Mouse (Mus musculus) liver, adult 2 months (tissue): ENCODE measurements around the gene Eif2a. TPM values are rescaled to one million over a fixed set of nuclear protein-coding genes. Genes with fewer than 3 reads are reported as not detected.

Source experiments
- DNase-seq: peaks from one replicate; pipeline ENCODE4 v3.0.0-alpha.2; 2011; ENCODE audit warnings: low read depth, low spot score; ENCODE audit errors: extremely low read depth
- H3K27ac ChIP-seq: fragments of 200-500 bp; replicated peaks from 2 replicates; pipeline ENCODE4 v1.5.1; 2012; ENCODE audit warnings: low read depth, mild to moderate bottlenecking, control low read depth, inconsistent platforms, low read length; ENCODE audit not compliant: insufficient read depth
- H3K27me3 ChIP-seq: fragments of 200-500 bp; 2 replicates; pipeline ENCODE4 v1.6.1; 2012; ENCODE audit warnings: mild to moderate bottlenecking, moderate library complexity, low read length, inconsistent platforms; ENCODE audit not compliant: control insufficient read depth, insufficient read depth
- H3K36me3 ChIP-seq: fragments of 200-500 bp; 2 replicates; pipeline ENCODE4 v1.6.1; 2012; ENCODE audit warnings: low read length, inconsistent platforms; ENCODE audit not compliant: control insufficient read depth, insufficient read depth
- H3K4me1 ChIP-seq: fragments of 200-500 bp; 2 replicates; pipeline ENCODE4 v1.6.1; 2011; ENCODE audit warnings: low read length; ENCODE audit not compliant: control insufficient read depth, insufficient read depth
- H3K4me3 ChIP-seq: fragments of 200-500 bp; 2 replicates; pipeline ENCODE4 v1.5.1; 2011; ENCODE audit warnings: low read depth, mild to moderate bottlenecking, control low read depth, low read length, moderate library complexity; ENCODE audit not compliant: insufficient read depth
- H3K79me2 ChIP-seq: fragments of 200-500 bp; 2 replicates; pipeline ENCODE4 v1.6.1; 2012; ENCODE audit warnings: inconsistent platforms, mild to moderate bottlenecking, low read length, moderate library complexity; ENCODE audit not compliant: control insufficient read depth, insufficient read depth
- H3K9ac ChIP-seq: fragments of 200-500 bp; 2 replicates; pipeline ENCODE4 v1.6.1; 2012; ENCODE audit warnings: low read depth, mild to moderate bottlenecking, control low read depth, inconsistent platforms, low read length
- CTCF ChIP-seq: fragments of 200-500 bp; IDR thresholded peaks from 2 replicates; pipeline ENCODE4 v1.5.1; 2011; ENCODE audit warnings: low read depth, low read length, control low read depth
- POLR2A ChIP-seq: fragments of 200-500 bp; IDR thresholded peaks from 2 replicates; pipeline ENCODE4 v1.6.1; 2011; ENCODE audit warnings: low read length, control low read depth; ENCODE audit not compliant: insufficient read depth; ENCODE audit errors: extremely low read depth
- WGBS: fragments of 180-500 bp; shearing (Covaris S2); methylation state at CpG from one replicate; pipeline ENCODE4 v1.1.7; 2018; 5-methylcytosine and 5-hydroxymethylcytosine counted together
- polyA plus RNA-seq: library from polyadenylated mRNA; depleted of rRNA; stranded (reverse); fragments of >200 nt; gene quantifications from 2 replicates; pipeline ENCODE4 v1.2.3, GENCODE M21; 2012
- total RNA-seq: library from RNA; depleted of rRNA; stranded (reverse); fragments of >200 nt; gene quantifications from 2 replicates; pipeline ENCODE4 v1.2.3, GENCODE M21; 2014

Eif2a gene
- total and polyA plus RNA-seq, 2 experiments, result 5.7 to 66.7 TPM

DNA sequence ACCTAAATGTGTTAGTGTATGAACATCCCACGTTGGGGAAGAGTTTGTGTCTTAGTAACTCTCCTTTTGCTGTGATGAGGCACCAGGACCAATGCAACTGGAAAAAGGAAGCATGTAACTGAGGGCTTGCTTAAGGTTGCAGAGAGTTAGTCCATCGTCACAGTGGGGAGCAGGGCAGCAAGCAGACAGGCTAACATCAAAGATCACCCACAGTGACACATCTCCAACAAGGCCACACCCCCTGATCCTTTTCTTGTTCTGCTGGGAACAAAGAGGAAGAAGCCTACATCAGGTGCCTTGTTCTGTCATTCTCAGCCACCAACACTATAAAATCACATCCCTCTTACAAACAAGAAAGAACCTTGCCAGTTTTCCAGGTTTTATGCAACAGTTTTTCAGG is 34.3 kb downstream of the Eif2a start:
- DNase-seq, result no peak
- no peak for TF ChIP-seq CTCF
- no peak for TF ChIP-seq POLR2A
- 67% methylated on average over 2 of the region's 2 CpGs for WGBS
- Histone ChIP-seq H3K27ac (no peak overlapping the region), H3K79me2 (no peaks in the 10 kb centered on the region), H3K4me3 (no peak overlapping the region), H3K4me1 (peaks cover 14% of the 10 kb centered on the region; the same call in 1 of the 2 replicates), H3K36me3 (peaks cover 10% of the 10 kb centered on the region; the same call in 1 of the 2 replicates), H3K27me3 (no peaks in the 10 kb centered on the region), H3K9ac (no peak overlapping the region)

DNA sequence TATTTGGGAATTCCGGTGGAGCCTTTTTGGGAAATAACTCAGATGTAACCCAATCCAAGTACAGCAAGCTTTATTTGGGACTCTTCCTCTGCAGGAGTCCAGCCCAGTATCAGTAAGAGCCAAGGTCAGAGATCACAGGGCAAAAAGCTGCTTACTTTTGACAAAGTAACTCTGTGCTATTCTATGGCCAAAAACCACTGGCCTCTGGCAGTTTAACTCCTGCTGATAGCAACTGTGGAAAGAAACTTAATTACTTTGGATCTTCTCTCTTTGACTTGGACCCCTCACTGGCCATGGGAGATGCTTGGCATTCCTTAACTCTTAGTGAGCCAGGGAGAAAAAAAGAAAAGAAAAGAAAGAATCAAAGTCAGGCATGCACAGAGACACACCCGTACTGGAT is 35.8 kb downstream of the Eif2a start:
- peak overlapping the region; percentile 81 for H3K27ac ChIP-seq
- no peaks in the 10 kb centered on the region for H3K27me3 ChIP-seq
- H3K4me1 ChIP-seq, result peaks cover 14% of the 10 kb centered on the region; the same call in 1 of the 2 replicates
- TF ChIP-seq POLR2A, result no peak
- TF ChIP-seq CTCF, result no peak
- H3K4me3 ChIP-seq, result no peak overlapping the region
- DNase-seq, result peak; percentile 97
- 14% methylated on average over 2 of the region's 2 CpGs for WGBS
- H3K9ac ChIP-seq, result no peak overlapping the region
- H3K36me3 ChIP-seq, result peaks cover 4% of the 10 kb centered on the region; the same call in 1 of the 2 replicates
- no peaks in the 10 kb centered on the region for H3K79me2 ChIP-seq

DNA sequence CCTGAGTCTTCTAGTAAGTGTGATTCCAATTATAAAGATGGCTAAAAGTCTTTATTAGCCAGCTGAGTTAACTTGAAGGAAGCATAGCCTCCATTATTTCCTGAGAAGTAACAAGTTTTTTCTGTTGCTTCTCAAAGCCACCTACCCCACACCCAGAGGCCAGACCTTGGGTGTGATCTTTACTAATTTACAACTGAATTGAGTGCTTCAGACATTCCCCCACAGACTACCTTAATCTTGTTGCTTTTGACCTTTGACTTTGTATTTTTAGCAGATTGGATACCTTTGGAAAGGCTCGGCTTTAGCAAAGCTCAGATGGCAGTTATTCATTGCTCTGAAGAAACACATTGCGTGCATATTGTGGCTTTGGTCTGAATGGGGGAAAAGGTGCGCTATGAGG is 45.2 kb downstream of the Eif2a start:
- no peak overlapping the region for H3K27ac ChIP-seq
- H3K4me1 ChIP-seq, result no peaks in the 10 kb centered on the region
- DNase-seq, result no peak
- no peak overlapping the region for H3K4me3 ChIP-seq
- no peak overlapping the region for H3K9ac ChIP-seq
- no peak for TF ChIP-seq POLR2A
- no peaks in the 10 kb centered on the region for H3K27me3 ChIP-seq
- no peaks in the 10 kb centered on the region for H3K36me3 ChIP-seq
- 86% methylated on average over 3 of the region's 3 CpGs for WGBS
- no peaks in the 10 kb centered on the region; the same call in 1 of the 2 replicates for H3K79me2 ChIP-seq

DNA sequence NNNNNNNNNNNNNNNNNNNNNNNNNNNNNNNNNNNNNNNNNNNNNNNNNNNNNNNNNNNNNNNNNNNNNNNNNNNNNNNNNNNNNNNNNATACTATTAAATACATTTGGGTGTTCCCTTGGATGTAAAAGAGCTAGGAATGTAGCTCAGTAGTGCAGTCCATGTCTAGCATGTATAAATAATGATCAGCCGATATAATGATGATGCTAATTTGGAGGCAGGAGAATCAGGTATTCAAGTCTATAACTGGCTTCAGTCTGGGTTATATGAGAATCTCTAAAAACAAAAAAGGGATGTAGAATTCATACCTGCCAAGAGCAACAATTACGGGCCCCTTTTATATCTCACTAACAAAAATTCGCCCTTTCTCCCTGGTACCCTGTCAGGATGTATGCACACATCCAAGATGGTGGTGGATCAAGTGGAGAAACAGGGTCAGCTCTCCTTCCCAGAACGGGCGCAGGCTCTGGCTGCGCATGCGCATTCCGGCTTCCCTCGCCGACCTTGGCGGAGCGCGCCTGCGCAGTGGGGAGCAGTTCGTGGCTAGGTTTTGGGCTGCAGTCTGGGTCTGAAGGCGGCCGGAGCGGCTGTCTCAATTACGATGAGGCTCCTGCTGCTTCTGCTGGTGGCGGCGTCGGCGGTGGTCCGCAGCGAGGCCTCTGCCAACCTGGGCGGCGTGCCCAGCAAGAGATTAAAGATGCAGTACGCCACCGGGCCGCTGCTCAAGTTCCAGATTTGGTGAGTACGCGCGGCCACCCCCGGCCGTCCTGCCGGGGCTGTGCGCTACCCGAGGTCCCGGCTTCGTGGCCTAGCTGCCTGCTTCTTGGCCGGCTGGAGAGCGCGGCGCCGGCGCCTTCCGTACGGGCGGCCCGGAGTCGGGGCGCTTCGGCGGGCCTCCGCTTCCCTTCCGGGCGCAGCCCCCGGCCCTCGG is 50.8 kb downstream of the Eif2a start, which contains the start of gene Selenot:
TSS of gene Selenot (plus strand) at position 500 of the 930 bp plus-strand sequence.
- Histone ChIP-seq H3K4me3 (peak within 1 kb of the TSS; percentile 98), H3K4me1 (peaks cover 9% of the 10 kb centered on the region; the same call in 1 of the 2 replicates), H3K27ac (peak within 1 kb of the TSS; percentile 93), H3K79me2 (peaks cover 9% of the 10 kb centered on the region), H3K36me3 (peaks cover 2% of the 10 kb centered on the region; the same call in 1 of the 2 replicates), H3K27me3 (no peaks in the 10 kb centered on the region), H3K9ac (peak within 1 kb of the TSS; percentile 98)
- TF ChIP-seq CTCF, result no peak
- TF ChIP-seq POLR2A, result peak; percentile 96
- peak; percentile 83 for DNase-seq
- 2% methylated on average over 59 of the region's 59 CpGs for WGBS

DNA sequence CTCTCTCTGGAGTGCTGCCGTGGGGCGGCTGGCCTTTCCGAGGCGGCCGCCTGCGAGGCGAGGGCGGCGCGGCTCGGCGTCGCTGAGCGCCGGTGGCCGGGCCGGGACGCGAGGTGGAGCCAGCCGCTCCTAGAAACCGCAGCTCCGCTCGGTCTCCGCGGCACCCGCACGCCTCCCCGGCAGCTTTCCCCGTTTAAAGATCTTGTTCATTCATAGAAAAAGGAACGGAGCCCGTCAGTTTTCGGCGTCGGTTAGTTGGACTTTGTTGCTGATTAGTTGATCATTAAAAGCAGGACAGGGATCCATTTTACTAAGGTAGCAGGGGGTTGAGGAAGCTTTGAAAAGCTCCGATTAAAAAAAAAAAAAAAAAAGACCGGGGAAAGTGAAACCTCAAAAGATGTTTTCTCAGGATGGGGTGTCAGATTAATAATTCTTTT is 51.5 kb downstream of the Eif2a start:
- H3K79me2 ChIP-seq, result peaks cover 13% of the 10 kb centered on the region
- H3K27ac ChIP-seq, result peak overlapping the region; percentile 93
- peak overlapping the region; percentile 98 for H3K4me3 ChIP-seq
- H3K4me1 ChIP-seq, result peaks cover 15% of the 10 kb centered on the region
- no peaks in the 10 kb centered on the region for H3K27me3 ChIP-seq
- WGBS, result under 1% methylated on average over 36 of the region's 36 CpGs
- H3K36me3 ChIP-seq, result peaks cover 2% of the 10 kb centered on the region; the same call in 1 of the 2 replicates
- H3K9ac ChIP-seq, result peak overlapping the region; percentile 98
- DNase-seq, result peak; percentile 79
- TF ChIP-seq CTCF (no peak), POLR2A (no peak)

DNA sequence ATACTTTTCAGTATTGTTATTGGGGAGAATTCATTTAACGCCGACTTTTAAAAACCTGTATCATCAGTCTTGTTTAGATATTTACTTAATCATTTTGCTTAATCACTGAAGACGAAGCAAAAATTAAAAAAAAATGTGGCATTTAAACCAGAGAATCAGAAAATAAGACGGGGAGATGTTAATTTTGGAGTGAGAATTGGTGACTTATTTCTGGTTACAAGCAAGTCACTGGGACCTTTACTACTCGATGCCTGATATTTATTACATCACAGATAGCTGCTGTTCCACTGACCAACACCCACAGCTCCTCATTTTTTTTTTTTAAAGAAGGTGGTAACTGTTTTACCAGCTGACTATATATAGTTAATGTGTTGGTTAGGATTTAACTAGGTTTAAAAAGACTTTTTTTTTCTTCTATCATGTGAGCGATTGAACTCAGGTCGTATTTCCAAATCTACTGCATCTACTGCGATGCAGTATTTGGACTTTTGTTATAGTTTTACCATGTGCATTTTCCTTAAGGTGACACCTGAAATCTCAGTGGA is 52.0 kb downstream of the Eif2a start:
- peaks cover 2% of the 10 kb centered on the region; the same call in 1 of the 2 replicates for H3K36me3 ChIP-seq
- peak; percentile 80 for DNase-seq
- H3K27ac ChIP-seq, result no peak overlapping the region

More for the DNA sequence above, 52.0 kb downstream of the Eif2a start:
- Histone ChIP-seq H3K79me2 (peaks cover 17% of the 10 kb centered on the region), H3K9ac (no peak overlapping the region), H3K4me3 (peak overlapping the region; percentile 98; the same call in 1 of the 2 replicates), H3K4me1 (peaks cover 20% of the 10 kb centered on the region), H3K27me3 (no peaks in the 10 kb centered on the region)
- TF ChIP-seq POLR2A (no peak), CTCF (no peak)
- WGBS, result 5% methylated on average over 8 of the region's 8 CpGs
